Mouse (Mus musculus) left cerebral cortex, postnatal 10 days (tissue): Measurements from ENCODE around the gene Gm19426. TPM values are rescaled to one million over a fixed set of nuclear protein-coding genes. Genes with fewer than 3 reads are reported as not detected.

Experiments used
- DNase-seq, 2 experiments: peaks; one replicate each; pipeline ENCODE4 v3.0.0; 2021 to 2022; ENCODE audit warnings: low spot score in 2 of 2, mixed read lengths in 1 of 2; ENCODE audit errors: extremely low spot score in 1 of 2
- intact Hi-C: fragments of 180-260 bp; cut with DNase I; formaldehyde crosslinking; loops from one replicate; pipeline ENCODE4 v1.15.1; 2025
- total RNA-seq, 2 experiments: library from RNA; stranded (reverse); gene quantifications; 2 replicates each; pipeline ENCODE4 v1.2.3; 2021

The Gm19426 gene
- total RNA-seq, 2 experiments from 2014 or later, result 3.0 to 3.6 TPM

- no peak for DNase-seq
- intact Hi-C loops, result no loop called here
These were observed 15.2 kb upstream of the Gm19426 start for GRCm38 (mm10) chr2:84758542-84759127.

- DNase-seq, result no peak
- intact Hi-C loops, result no loop called here
These were observed 13.7 kb upstream of the Gm19426 start for GRCm38 (mm10) chr2:84757026-84757682.

GRCm38 (mm10) chr2:84756245-84756644, 12.8 kb upstream of the Gm19426 start:
- no peak for DNase-seq
- intact Hi-C loops, result no loop called here

GRCm38 (mm10) chr2:84750115-84750514, 6.7 kb upstream of the Gm19426 start:
- DNase-seq, result no peak
- intact Hi-C loops, result no loop called here

- DNase-seq, result peak in 1 of 2 experiments; percentile 27
- intact Hi-C loops, result loop anchor here (5.0 kb wide), 1 partner anchor 53 kb away; the partner anchor contains the start of gene Ube2l6
These were observed 671 bp upstream of the Gm19426 start for GRCm38 (mm10) chr2:84744126-84744525.

GRCm38 (mm10) chr2:84742451-84743283, 788 bp downstream of the Gm19426 start:
- DNase-seq, result peak in 1 of 2 experiments; percentile 74
- intact Hi-C loops, result loop anchor here (5.0 kb wide), 1 partner anchor 55 kb away; the partner anchor contains the start of gene Ube2l6

GRCm38 (mm10) chr2:84741841-84742450, 1.5 kb downstream of the Gm19426 start:
- DNase-seq, result no peak
- intact Hi-C loops, result loop anchor here (5.0 kb wide), 1 partner anchor 55 kb away; the partner anchor contains the start of gene Ube2l6

GRCm38 (mm10) chr2:84740608-84741333, 2.7 kb downstream of the Gm19426 start:
- DNase-seq, result no peak
- intact Hi-C loops, result loop anchor here (5.0 kb wide), 1 partner anchor 57 kb away; the partner anchor contains the start of gene Ube2l6

GRCm38 (mm10) chr2:84738271-84738911, 5.1 kb downstream of the Gm19426 start:
- DNase-seq, result peak in 1 of 2 experiments; percentile 41

GRCm38 (mm10) chr2:84737451-84737925, 6.0 kb downstream of the Gm19426 start:
- peak in 1 of 2 experiments; percentile 36 for DNase-seq
- intact Hi-C loops, result loop anchor here (10.0 kb wide), 1 partner anchor 307 kb away; the partner anchor contains the start of gene Tnks1bp1

More at GRCm38 (mm10) chr2:84738271-84738911, 5.1 kb downstream of the Gm19426 start:
- intact Hi-C loops, result loop anchor here (10.0 kb wide), 1 partner anchor 306 kb away; the partner anchor contains the start of gene Tnks1bp1

- no peak for DNase-seq
- intact Hi-C loops, result loop anchor here (10.0 kb wide), 1 partner anchor 308 kb away; the partner anchor contains the start of gene Tnks1bp1
These were observed 6.9 kb downstream of the Gm19426 start for GRCm38 (mm10) chr2:84736312-84737161.

GRCm38 (mm10) chr2:84735346-84735920, 8.0 kb downstream of the Gm19426 start:
- DNase-seq, result no peak
- intact Hi-C loops, result loop anchor here (10.0 kb wide), 1 partner anchor 309 kb away; the partner anchor contains the start of gene Tnks1bp1

- DNase-seq, result no peak
- intact Hi-C loops, result loop anchor here (10.0 kb wide), 1 partner anchor 310 kb away; the partner anchor contains the start of gene Tnks1bp1
These were observed 8.5 kb downstream of the Gm19426 start for GRCm38 (mm10) chr2:84734919-84735318.

GRCm38 (mm10) chr2:84734351-84734864, 9.0 kb downstream of the Gm19426 start:
- peak in 1 of 2 experiments; percentile 37 for DNase-seq
- intact Hi-C loops, result loop anchor here (10.0 kb wide), 1 partner anchor 310 kb away; the partner anchor contains the start of gene Tnks1bp1

GRCm38 (mm10) chr2:84733579-84734300, 9.7 kb downstream of the Gm19426 start, which contains the start of gene Ypel4:
TSS of gene Ypel4 (plus strand) at chr2:84734058.
- peak in 1 of 2 experiments; percentile 64 for DNase-seq
- intact Hi-C loops, result loop anchor here (10.0 kb wide), 1 partner anchor 311 kb away; the partner anchor contains the start of gene Tnks1bp1
